Mouse (Mus musculus): ENCODE data around the gene Rnf217.

The Rnf217 gene

GRCm38 (mm10) chr10:31467043-31467898, 141.7 kb downstream of the Rnf217 start:
- DNase-seq = no peak

GRCm38 (mm10) chr10:31465840-31466541, 143.0 kb downstream of the Rnf217 start:
- DNase-seq = no peak

- no peak for DNase-seq
These were observed 143.6 kb downstream of the Rnf217 start for GRCm38 (mm10) chr10:31465424-31465823.

- no peak for DNase-seq
These were observed 145.9 kb downstream of the Rnf217 start for GRCm38 (mm10) chr10:31463044-31463443.

GRCm38 (mm10) chr10:31456806-31457205, 152.2 kb downstream of the Rnf217 start:
- DNase-seq = no peak

- no peak for DNase-seq
These were observed 161.9 kb downstream of the Rnf217 start for GRCm38 (mm10) chr10:31447083-31447482.

GRCm38 (mm10) chr10:31445291-31446124, 163.5 kb downstream of the Rnf217 start, which contains the start of gene Tpd52l1:
Gene Tpd52l1 (minus strand): TSS chr10:31445958.
- peak; percentile 52 for DNase-seq

- no peak for DNase-seq
These were observed 164.8 kb downstream of the Rnf217 start for GRCm38 (mm10) chr10:31444206-31444605.
